Mouse (Mus musculus) ovary, postnatal 10 days (tissue): ENCODE measurements around the gene Olfr463.

Source experiments
- DNase-seq: peaks from one replicate; pipeline ENCODE4 v3.0.0; 2022; ENCODE audit warnings: low spot score

Gene Olfr463

GRCm38 (mm10) chr11:87846968-87847600 is 50.1 kb downstream of the Olfr463 start:
- DNase-seq: no peak
